Mouse (Mus musculus) right cerebral cortex, postnatal 25 days (tissue): ENCODE measurements at regions not wholly inside any gene's neighbourhood (a gene's known extent, or its start where the extent isn't known, plus 50 kb on each side); places are given as distances from the start of the nearest gene placed in this dataset.

ENCODE experiments used
- DNase-seq: peaks from one replicate; pipeline ENCODE4 v3.0.0; 2022

GRCm38 (mm10) chr1:94582526-94582925 is 530.2 kb upstream of the Pdcd1 start:
- no peak for DNase-seq

- no peak for DNase-seq
Observed at GRCm38 (mm10) chr1:94581650-94582405, 529.5 kb upstream of the Pdcd1 start.

GRCm38 (mm10) chr1:94532773-94533541 is 480.6 kb upstream of the Pdcd1 start:
- DNase-seq: no peak

GRCm38 (mm10) chr1:94504080-94504520 is 451.7 kb upstream of the Pdcd1 start:
- DNase-seq: no peak

GRCm38 (mm10) chr1:94503379-94504079 is 451.2 kb upstream of the Pdcd1 start:
- no peak for DNase-seq

- DNase-seq: no peak
Observed at GRCm38 (mm10) chr1:94502066-94502861, 449.9 kb upstream of the Pdcd1 start.

- no peak for DNase-seq
Observed at GRCm38 (mm10) chr1:94496992-94497391, 444.6 kb upstream of the Pdcd1 start.

GRCm38 (mm10) chr1:94496341-94496740 is 444.0 kb upstream of the Pdcd1 start:
- no peak for DNase-seq

GRCm38 (mm10) chr1:94487062-94487461 is 434.7 kb upstream of the Pdcd1 start:
- no peak for DNase-seq

- peak; percentile 10 for DNase-seq
Observed at GRCm38 (mm10) chr1:94469834-94470233, 417.5 kb upstream of the Pdcd1 start.

GRCm38 (mm10) chr1:94423731-94424130 is 371.4 kb upstream of the Pdcd1 start:
- no peak for DNase-seq

GRCm38 (mm10) chr1:94413043-94413442 is 360.7 kb upstream of the Pdcd1 start:
- no peak for DNase-seq

- no peak for DNase-seq
Observed at GRCm38 (mm10) chr1:94366606-94367005, 314.3 kb upstream of the Pdcd1 start.

- DNase-seq: no peak
Observed at GRCm38 (mm10) chr1:94356996-94357395, 304.6 kb upstream of the Pdcd1 start.

- DNase-seq: no peak
Observed at GRCm38 (mm10) chr1:94355873-94356272, 303.5 kb upstream of the Pdcd1 start.

- DNase-seq: no peak
Observed at GRCm38 (mm10) chr1:94342576-94342975, 290.2 kb upstream of the Pdcd1 start.

GRCm38 (mm10) chr1:94341237-94341636 is 288.9 kb upstream of the Pdcd1 start:
- DNase-seq: no peak

GRCm38 (mm10) chr1:94318029-94318428 is 265.7 kb upstream of the Pdcd1 start:
- no peak for DNase-seq

- DNase-seq: no peak
Observed at GRCm38 (mm10) chr1:94298395-94298794, 246.0 kb upstream of the Pdcd1 start.

GRCm38 (mm10) chr1:94272569-94272968 is 220.2 kb upstream of the Pdcd1 start:
- DNase-seq: no peak

- DNase-seq: peak; percentile 8
Observed at GRCm38 (mm10) chr1:94263313-94263712, 211.0 kb upstream of the Pdcd1 start.

- no peak for DNase-seq
Observed at GRCm38 (mm10) chr1:94235426-94235825, 183.1 kb upstream of the Pdcd1 start.

GRCm38 (mm10) chr1:94221006-94221405 is 168.7 kb upstream of the Pdcd1 start:
- no peak for DNase-seq
